Mouse (Mus musculus): ENCODE results near the gene Olfr628.

DNA sequence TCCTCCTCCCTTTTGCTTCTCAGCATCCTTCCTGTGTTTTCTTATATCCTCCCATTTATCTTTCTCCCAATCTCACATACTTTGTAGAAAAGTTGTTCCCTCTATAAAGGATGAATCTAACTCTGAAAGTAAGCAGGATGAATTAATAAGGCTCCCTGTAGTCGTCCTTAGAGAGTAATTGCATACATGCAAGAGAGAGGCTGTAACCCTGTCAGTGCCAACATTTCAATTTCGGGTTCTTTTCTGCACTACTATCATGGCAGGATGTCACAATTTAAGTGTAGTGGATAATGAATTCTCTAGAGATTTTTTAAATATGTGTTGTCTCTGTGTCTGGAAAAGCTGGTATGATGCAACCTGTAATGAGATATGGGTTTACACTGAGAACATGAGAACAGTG is 27.1 kb downstream of the Olfr628 start, which contains the start of gene Olfr630:
- TF ChIP-seq CTCF (IDR thresholded peaks at IDR 0.05; ENCODE audit: extremely low read depth, insufficient read depth, insufficient read length, insufficient replicate concordance), result no peak
- TF ChIP-seq POLR2A (IDR thresholded peaks at IDR 0.05; ENCODE audit: low read depth, low read length), result no peak

Data from spleen, adult 2 months (tissue).